Mouse (Mus musculus) heart, postnatal 0 days (tissue): ENCODE results near the gene Kif19a.

Source experiments
- CTCF ChIP-seq: IDR thresholded peaks from 2 replicates; pipeline ENCODE4 v1.5.1; 2016; ENCODE audit warnings: antibody characterized with exemption, control low read depth, low read depth
- EP300 ChIP-seq: IDR thresholded peaks from 2 replicates; pipeline ENCODE4 v1.6.1; 2016; ENCODE audit warnings: antibody characterized with exemption, low read depth

DNA sequence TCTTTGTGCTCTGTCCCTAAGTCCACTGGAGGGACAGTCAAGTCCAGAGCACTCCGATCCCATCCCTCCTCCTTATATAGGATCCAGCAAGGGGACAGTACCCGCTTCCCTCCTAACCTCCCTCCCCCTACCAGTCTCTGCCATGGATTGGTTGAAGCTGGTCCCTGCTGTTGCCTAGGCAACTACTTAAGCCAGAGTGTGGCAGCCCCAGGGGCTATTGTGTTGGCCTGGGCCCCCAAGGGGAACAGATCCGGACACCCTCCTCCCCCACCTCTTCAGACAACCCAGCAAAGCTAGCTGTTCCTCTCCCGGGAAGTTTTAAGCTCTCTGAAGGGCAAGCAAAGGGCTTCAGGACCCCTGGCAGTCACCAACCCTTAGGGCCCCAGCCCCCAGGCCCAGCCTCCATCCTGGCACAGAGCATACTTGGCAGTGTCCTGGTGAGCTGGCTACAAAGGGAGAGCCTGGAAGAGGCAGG lies 30.7 kb downstream of the Kif19a start, which contains the start of gene Btbd17:
- TF ChIP-seq CTCF: no peak
- no peak for TF ChIP-seq EP300
